Mouse (Mus musculus): ENCODE data around the gene Sgsm1. TPM values are rescaled to one million over a fixed set of nuclear protein-coding genes. Genes with fewer than 3 reads are reported as not detected.

Gene Sgsm1
- polyA plus RNA-seq, 1 experiment from 2014 or later, result 0.57 TPM

DNA sequence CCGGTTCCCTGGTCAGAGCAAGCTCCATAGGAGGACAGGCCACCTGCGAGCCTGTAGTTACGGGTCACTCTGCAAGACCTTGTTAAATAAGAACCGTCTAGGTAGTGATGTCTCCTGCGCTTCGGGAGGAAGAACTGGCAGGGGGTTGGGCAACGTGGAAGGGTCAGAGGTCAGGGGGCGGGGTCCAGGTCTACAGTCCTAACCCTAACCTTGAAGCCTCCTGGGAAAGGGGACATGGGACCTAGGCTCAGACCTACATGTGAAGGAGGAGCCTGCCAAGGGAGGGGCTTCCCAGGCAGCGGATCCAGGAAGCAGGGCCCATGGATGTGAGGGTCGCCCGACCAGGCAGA is 101.2 kb downstream of the Sgsm1 start:
- Histone ChIP-seq H3K4me2 (ENCODE audit: low read length) (no peak overlapping the region), H3K27ac (replicated peaks in 1 of 2; ENCODE audit: control insufficient read depth in 1 of 2, insufficient read depth in 1 of 2, low read depth in 2 of 2, low read length in 2 of 2) (peak overlapping the region; percentile 89 to 90), H3K4me1 (ENCODE audit: control insufficient read depth in 2 of 2, insufficient read depth in 2 of 2, low read length in 2 of 2) (peaks cover 19 to 29% of the 10 kb centered on the region in 2 experiments), H3K4me3 (ENCODE audit: control insufficient read depth in 1 of 2, insufficient read depth in 1 of 2, low read depth in 1 of 2, low read length in 2 of 2) (no peak overlapping the region), H3K9me3 (ENCODE audit: control insufficient read depth, low read length) (no peaks in the 10 kb centered on the region), H3K27me3 (ENCODE audit: control insufficient read depth, insufficient read depth, low read length) (no peaks in the 10 kb centered on the region), H3K9ac (ENCODE audit: low read length) (0 out of 2 replicates have a peak overlapping the region, but pooled peaks have one; percentile 16), H3K36me3 (ENCODE audit: control insufficient read depth, insufficient read depth, low read length) (no peaks in the 10 kb centered on the region)
- 46% methylated on average over 11 of the region's 11 CpGs for WGBS
- no peak for ATAC-seq (ENCODE audit: insufficient number of reproducible peaks, insufficient read depth, low FRiP score, low read depth)

DNA sequence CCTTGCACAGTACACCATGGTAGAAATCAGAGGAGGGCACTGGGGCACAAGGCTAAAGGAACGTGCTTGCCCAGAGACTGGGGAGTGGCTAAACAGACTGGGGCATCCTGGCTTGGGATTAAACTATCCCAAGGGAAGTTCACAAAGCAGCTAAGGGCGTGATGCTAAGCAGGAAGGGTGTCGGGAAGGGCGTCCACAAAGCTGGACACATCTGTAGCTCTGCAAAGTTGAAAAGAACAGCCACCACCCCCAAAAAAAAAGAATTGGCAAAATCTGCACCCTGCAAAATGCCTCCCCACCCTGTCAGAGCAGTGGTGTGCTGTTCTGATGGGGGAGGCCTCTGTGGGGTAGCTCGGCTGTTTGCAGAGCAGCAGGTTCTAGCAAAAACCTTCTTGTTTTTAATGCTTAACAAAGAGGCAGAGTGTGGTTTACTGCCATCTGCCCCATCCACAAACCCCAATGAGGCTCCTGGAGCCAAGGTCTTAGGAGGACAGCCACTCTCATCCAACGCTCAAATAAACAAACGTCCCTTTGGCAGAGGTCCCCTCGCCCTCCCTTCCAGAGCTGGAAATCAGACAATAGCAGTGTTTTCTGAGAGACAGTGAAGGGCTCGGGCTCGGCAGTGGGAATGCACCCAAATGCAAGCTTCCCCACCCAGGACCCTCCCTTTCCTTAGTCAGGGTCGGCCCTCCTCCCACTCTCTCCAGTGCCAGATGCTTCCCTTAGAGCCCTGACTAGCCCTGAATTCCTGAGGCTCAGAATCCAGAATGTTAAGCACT is 101.8 kb downstream of the Sgsm1 start:
- H3K9ac ChIP-seq (ENCODE audit: low read length), result no peak overlapping the region
- H3K4me1 ChIP-seq (ENCODE audit: control insufficient read depth in 2 of 2, insufficient read depth in 2 of 2, low read length in 2 of 2), result peaks cover 19 to 28% of the 10 kb centered on the region in 2 experiments
- no peaks in the 10 kb centered on the region for H3K9me3 ChIP-seq (ENCODE audit: control insufficient read depth, low read length)
- H3K27ac ChIP-seq (replicated peaks in 1 of 2; ENCODE audit: control insufficient read depth in 1 of 2, insufficient read depth in 1 of 2, low read depth in 2 of 2, low read length in 2 of 2), result peak overlapping the region; percentile 89 to 90
- ATAC-seq (ENCODE audit: insufficient number of reproducible peaks, insufficient read depth, low FRiP score, low read depth), result peak; percentile 52
- no peaks in the 10 kb centered on the region for H3K27me3 ChIP-seq (ENCODE audit: control insufficient read depth, insufficient read depth, low read length)
- H3K4me3 ChIP-seq (ENCODE audit: control insufficient read depth in 1 of 2, insufficient read depth in 1 of 2, low read depth in 1 of 2, low read length in 2 of 2), result no peak overlapping the region
- no peaks in the 10 kb centered on the region for H3K36me3 ChIP-seq (ENCODE audit: control insufficient read depth, insufficient read depth, low read length)
- WGBS, result 44% methylated on average over 11 of the region's 11 CpGs
- H3K4me2 ChIP-seq (ENCODE audit: low read length), result no peak overlapping the region

DNA sequence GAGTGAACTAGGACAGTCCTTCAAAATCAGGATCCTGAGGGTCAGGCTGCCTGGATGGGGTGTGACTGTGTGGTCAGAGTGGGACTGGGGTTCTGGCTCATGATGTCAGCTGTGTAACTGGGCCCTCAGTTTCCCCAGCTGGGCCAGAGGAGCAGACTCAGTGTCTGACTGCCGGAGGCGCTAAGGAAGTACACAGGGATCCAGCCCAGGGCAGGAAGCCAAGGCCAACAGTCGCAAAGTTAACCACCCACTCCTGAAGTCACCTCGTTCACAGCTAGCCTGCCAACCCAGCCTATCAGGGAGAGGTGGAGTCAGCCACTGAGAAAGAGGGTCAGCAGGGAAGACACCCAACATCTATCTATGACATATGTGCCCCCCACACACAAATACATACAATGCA is 102.5 kb downstream of the Sgsm1 start:
- H3K4me2 ChIP-seq (ENCODE audit: low read length), result no peak overlapping the region
- H3K9ac ChIP-seq (ENCODE audit: low read length), result no peak overlapping the region
- H3K4me1 ChIP-seq (ENCODE audit: control insufficient read depth in 2 of 2, insufficient read depth in 2 of 2, low read length in 2 of 2), result peaks cover 19 to 28% of the 10 kb centered on the region in 2 experiments
- no peak for ATAC-seq (ENCODE audit: insufficient number of reproducible peaks, insufficient read depth, low FRiP score, low read depth)
- H3K27me3 ChIP-seq (ENCODE audit: control insufficient read depth, insufficient read depth, low read length), result no peaks in the 10 kb centered on the region
- no peaks in the 10 kb centered on the region for H3K36me3 ChIP-seq (ENCODE audit: control insufficient read depth, insufficient read depth, low read length)
- WGBS, result 35% methylated on average over 4 of the region's 4 CpGs
- H3K4me3 ChIP-seq (ENCODE audit: control insufficient read depth in 1 of 2, insufficient read depth in 1 of 2, low read depth in 1 of 2, low read length in 2 of 2), result no peak overlapping the region
- H3K27ac ChIP-seq (replicated peaks in 1 of 2; ENCODE audit: control insufficient read depth in 1 of 2, insufficient read depth in 1 of 2, low read depth in 2 of 2, low read length in 2 of 2), result peak overlapping the region; percentile 56 to 90
- H3K9me3 ChIP-seq (ENCODE audit: control insufficient read depth, low read length), result no peaks in the 10 kb centered on the region

DNA sequence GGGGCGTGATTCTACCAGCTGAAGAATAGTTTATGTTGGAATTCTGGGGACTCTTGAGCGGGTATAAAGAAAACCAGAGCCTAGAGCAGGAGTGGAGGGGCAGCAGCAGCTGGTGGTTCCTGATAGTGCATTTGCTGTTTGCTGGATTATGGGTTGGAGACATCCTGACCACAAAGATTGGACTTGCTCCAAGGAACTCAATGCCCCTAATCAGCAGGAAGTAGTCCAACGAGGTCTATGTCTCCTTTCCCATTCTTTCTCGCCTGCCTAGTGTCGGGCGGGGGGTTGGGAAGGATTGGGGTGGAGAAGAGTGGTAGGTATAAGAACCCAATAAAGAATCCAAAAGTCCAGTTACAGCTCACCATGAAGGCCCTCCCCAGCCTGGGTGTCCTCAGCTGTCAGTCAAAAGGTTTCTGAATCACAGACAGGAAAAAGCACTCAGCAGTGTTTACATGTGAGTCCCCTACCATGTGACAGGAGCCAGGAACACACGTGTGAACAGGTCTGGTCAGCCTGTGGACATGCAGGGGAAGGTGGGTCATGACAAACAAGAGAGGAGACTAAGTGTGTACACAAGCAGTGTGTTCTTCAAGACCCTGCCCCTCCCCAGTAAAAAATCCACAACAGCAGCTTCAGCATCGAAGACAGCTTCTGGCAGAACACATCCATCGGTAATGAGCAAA is 103.8 kb downstream of the Sgsm1 start:
- no peak for ATAC-seq (ENCODE audit: insufficient number of reproducible peaks, insufficient read depth, low FRiP score, low read depth)
- Histone ChIP-seq H3K36me3 (ENCODE audit: control insufficient read depth, insufficient read depth, low read length) (no peaks in the 10 kb centered on the region), H3K9ac (ENCODE audit: low read length) (no peak overlapping the region), H3K9me3 (ENCODE audit: control insufficient read depth, low read length) (no peaks in the 10 kb centered on the region), H3K27ac (replicated peaks in 1 of 2; ENCODE audit: control insufficient read depth in 1 of 2, insufficient read depth in 1 of 2, low read depth in 2 of 2, low read length in 2 of 2) (peak overlapping the region; percentile 55 to 90), H3K4me1 (ENCODE audit: control insufficient read depth in 2 of 2, insufficient read depth in 2 of 2, low read length in 2 of 2) (peaks cover 19 to 28% of the 10 kb centered on the region in 2 experiments), H3K4me3 (ENCODE audit: control insufficient read depth in 1 of 2, insufficient read depth in 1 of 2, low read depth in 1 of 2, low read length in 2 of 2) (no peak overlapping the region), H3K4me2 (ENCODE audit: low read length) (no peak overlapping the region), H3K27me3 (ENCODE audit: control insufficient read depth, insufficient read depth, low read length) (no peaks in the 10 kb centered on the region)
- WGBS, result 35% methylated on average over 9 of the region's 9 CpGs

DNA sequence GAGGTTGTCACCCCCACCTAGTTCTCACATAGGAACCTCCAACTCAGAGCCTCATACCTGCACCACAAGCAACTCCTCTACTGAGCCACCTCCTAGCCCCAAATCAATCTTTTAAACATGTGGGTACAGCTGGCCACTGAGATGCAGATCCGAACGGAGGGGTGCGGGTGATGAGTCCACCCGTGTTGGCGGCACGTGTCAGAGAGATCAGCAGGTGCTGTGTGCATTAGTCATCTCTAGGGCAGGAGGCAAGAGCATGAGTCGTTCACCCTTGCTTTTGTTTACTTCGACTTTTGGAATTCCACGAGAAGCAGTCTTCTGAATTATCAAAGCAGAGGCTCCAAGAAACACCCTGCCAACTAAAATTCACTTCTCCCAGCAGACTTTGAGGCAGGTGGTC is 106.4 kb downstream of the Sgsm1 start:
- Histone ChIP-seq H3K4me1 (ENCODE audit: control insufficient read depth in 2 of 2, insufficient read depth in 2 of 2, low read length in 2 of 2) (peaks cover 8 to 25% of the 10 kb centered on the region in 2 experiments), H3K9ac (ENCODE audit: low read length) (no peak overlapping the region), H3K9me3 (ENCODE audit: control insufficient read depth, low read length) (no peaks in the 10 kb centered on the region), H3K36me3 (ENCODE audit: control insufficient read depth, insufficient read depth, low read length) (no peaks in the 10 kb centered on the region), H3K27ac (replicated peaks in 1 of 2; ENCODE audit: control insufficient read depth in 1 of 2, insufficient read depth in 1 of 2, low read depth in 2 of 2, low read length in 2 of 2) (no peak overlapping the region), H3K4me2 (ENCODE audit: low read length) (no peak overlapping the region), H3K4me3 (ENCODE audit: control insufficient read depth in 1 of 2, insufficient read depth in 1 of 2, low read depth in 1 of 2, low read length in 2 of 2) (no peak overlapping the region), H3K27me3 (ENCODE audit: control insufficient read depth, insufficient read depth, low read length) (no peaks in the 10 kb centered on the region)
- no peak for ATAC-seq (ENCODE audit: insufficient number of reproducible peaks, insufficient read depth, low FRiP score, low read depth)
- WGBS, result 83% methylated on average over 9 of the region's 9 CpGs

DNA sequence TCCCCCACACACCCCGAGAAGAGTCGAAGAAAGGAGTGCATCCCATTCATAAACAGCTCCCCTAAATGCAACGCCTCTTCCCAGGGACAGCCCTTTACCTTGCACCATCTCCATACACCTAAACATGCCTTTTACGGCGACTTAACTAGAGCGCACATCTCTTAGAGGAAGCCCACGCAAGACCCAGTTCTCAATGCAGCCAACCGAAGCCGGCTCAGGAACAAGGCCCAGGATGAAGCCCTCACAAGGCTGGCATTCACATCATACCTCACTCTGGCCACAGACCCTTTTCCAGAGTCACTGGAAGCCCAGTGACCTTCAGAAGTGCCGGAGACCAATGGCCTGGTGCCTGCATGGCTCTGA is 110.8 kb downstream of the Sgsm1 start:
- no peaks in the 10 kb centered on the region for H3K9me3 ChIP-seq (ENCODE audit: control insufficient read depth, low read length)
- no peaks in the 10 kb centered on the region for H3K27me3 ChIP-seq (ENCODE audit: control insufficient read depth, insufficient read depth, low read length)
- no peaks in the 10 kb centered on the region for H3K36me3 ChIP-seq (ENCODE audit: control insufficient read depth, insufficient read depth, low read length)
- no peak for ATAC-seq (ENCODE audit: insufficient number of reproducible peaks, insufficient read depth, low FRiP score, low read depth)
- H3K4me3 ChIP-seq (ENCODE audit: control insufficient read depth in 1 of 2, insufficient read depth in 1 of 2, low read depth in 1 of 2, low read length in 2 of 2), result no peak overlapping the region
- peak overlapping the region in 1 of 2 experiments; percentile 69; a peak in 3 of 4 replicates for H3K27ac ChIP-seq (replicated peaks in 1 of 2; ENCODE audit: control insufficient read depth in 1 of 2, insufficient read depth in 1 of 2, low read depth in 2 of 2, low read length in 2 of 2)
- H3K4me1 ChIP-seq (ENCODE audit: control insufficient read depth in 2 of 2, insufficient read depth in 2 of 2, low read length in 2 of 2), result peaks cover 11 to 12% of the 10 kb centered on the region in 2 experiments; a peak in 3 of 4 replicates
- 81% methylated on average over 10 of the region's 10 CpGs for WGBS
- no peak overlapping the region for H3K4me2 ChIP-seq (ENCODE audit: low read length)
- H3K9ac ChIP-seq (ENCODE audit: low read length), result no peak overlapping the region

DNA sequence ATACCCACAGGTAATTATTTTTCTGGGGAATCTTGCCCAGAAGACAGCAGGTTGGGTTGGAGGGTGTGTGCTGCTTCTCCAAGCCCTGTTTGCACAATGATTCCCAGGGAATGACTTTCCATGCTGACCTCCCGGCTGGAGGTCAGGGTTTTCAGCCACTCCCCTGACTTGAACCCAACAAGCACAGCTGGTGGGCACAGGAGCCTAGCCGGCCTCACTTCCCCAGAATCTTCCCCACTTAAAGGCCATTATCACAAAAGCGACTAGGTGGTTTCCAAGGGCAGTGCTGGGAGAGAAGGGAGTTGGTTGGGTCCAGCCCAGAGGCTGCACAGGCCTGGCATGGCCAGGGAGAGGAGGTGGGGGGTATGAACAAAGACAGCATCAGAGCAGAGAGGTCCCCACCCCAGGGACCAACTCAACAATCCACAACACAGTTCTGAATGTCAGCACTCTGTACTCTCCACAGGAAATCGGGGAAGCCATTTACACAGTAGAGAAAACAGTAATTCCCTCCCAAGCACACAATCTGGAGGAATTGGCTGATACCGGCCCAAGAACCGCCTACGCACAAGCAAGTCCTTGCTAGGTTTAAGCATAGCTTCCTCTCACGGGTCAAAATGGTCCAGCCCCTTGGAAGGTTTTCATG is 111.3 kb downstream of the Sgsm1 start:
- Histone ChIP-seq H3K36me3 (ENCODE audit: control insufficient read depth, insufficient read depth, low read length) (no peaks in the 10 kb centered on the region), H3K9me3 (ENCODE audit: control insufficient read depth, low read length) (no peaks in the 10 kb centered on the region), H3K9ac (ENCODE audit: low read length) (0 out of 2 replicates have a peak overlapping the region, but pooled peaks have one; percentile 18), H3K4me1 (ENCODE audit: control insufficient read depth in 2 of 2, insufficient read depth in 2 of 2, low read length in 2 of 2) (peaks cover 11 to 12% of the 10 kb centered on the region in 2 experiments; a peak in 3 of 4 replicates), H3K27me3 (ENCODE audit: control insufficient read depth, insufficient read depth, low read length) (no peaks in the 10 kb centered on the region), H3K4me2 (ENCODE audit: low read length) (no peak overlapping the region), H3K27ac (replicated peaks in 1 of 2; ENCODE audit: control insufficient read depth in 1 of 2, insufficient read depth in 1 of 2, low read depth in 2 of 2, low read length in 2 of 2) (peak overlapping the region; percentile 52 to 69), H3K4me3 (ENCODE audit: control insufficient read depth in 1 of 2, insufficient read depth in 1 of 2, low read depth in 1 of 2, low read length in 2 of 2) (no peak overlapping the region)
- 45% methylated on average over 8 of the region's 8 CpGs for WGBS
- peak; percentile 60 for ATAC-seq (ENCODE audit: insufficient number of reproducible peaks, insufficient read depth, low FRiP score, low read depth)
